Mouse (Mus musculus) inflammation-experienced regulatory T-cells (primary cell): Measurements from ENCODE around the gene Mymk. TPM values are rescaled to one million over a fixed set of nuclear protein-coding genes. Genes with fewer than 3 reads are reported as not detected.

ENCODE experiments used
- polyA plus RNA-seq, 2 experiments: library from polyadenylated mRNA; unstranded; fragments of 100-300 nt; shearing (Covaris generic); gene quantifications; one replicate each; pipeline ENCODE4 v1.2.1; 2017

Mymk gene
- polyA plus RNA-seq, result under 1 TPM in 1 of 2 experiments, not detected in 1; 0.23 TPM

GRCm38 (mm10) chr2:27071978-27072377, at the start of gene Mymk:
Gene Mymk, minus strand, starts transcription at chr2:27072179.

DNA sequence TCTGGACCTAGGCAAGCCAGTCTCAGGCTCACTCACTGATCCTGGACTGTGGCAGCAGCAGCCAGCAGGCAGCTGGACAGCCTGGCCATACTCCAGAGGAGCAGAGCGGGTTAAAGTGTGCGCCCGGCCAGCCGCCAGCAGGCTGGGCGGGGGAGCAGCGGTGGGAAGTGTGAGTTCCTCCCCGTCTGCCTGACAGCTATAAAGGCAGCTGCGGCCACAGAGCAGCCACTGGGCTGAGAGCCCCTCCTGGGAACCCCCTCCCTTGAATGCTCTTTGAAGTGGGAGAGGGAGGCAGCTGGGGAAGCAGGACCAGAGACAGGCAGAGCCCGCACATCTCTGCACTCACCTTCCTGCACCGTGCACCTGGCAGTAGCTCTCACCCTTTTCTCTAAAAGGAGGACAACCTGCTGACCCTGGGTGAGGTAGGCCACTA, 7.2 kb upstream of the Mymk start, which contains the start of gene Adamtsl2:
TSS of gene Adamtsl2 (plus strand) at position 228 of the 433 bp plus-strand sequence.

GRCm38 (mm10) chr2:27027618-27028436, 44.2 kb downstream of the Mymk start, which contains the start of gene Slc2a6:
Gene Slc2a6, minus strand, starts transcription at chr2:27027998.

Other genes with a start within 250 kb of the Mymk start
- gene Abo, start 207.2 kb downstream of the Mymk start, polyA plus RNA-seq, result under 1 TPM; 0.08 to 0.67 TPM
- gene Surf6, start 169.3 kb downstream of the Mymk start, polyA plus RNA-seq, result 10 to 100 TPM; 41.5 to 56.3 TPM
- gene Med22, start 161.5 kb downstream of the Mymk start, polyA plus RNA-seq, result 10 to 100 TPM; 24.8 to 38.2 TPM
- gene Rpl7a, start 161.4 kb downstream of the Mymk start, polyA plus RNA-seq, result 100 to 1,000 TPM; 214 to 236 TPM
- 10 to 100 TPM; 62.2 to 82.9 TPM for gene Surf2, start 155.8 kb downstream of the Mymk start, polyA plus RNA-seq
- gene Surf1, start 155.6 kb downstream of the Mymk start, polyA plus RNA-seq, result 100 to 1,000 TPM; 104 to 108 TPM
- gene Surf4, start 138.3 kb downstream of the Mymk start, polyA plus RNA-seq, result 100 to 1,000 TPM; 154 to 155 TPM
- gene Stkld1, start 138.1 kb downstream of the Mymk start, polyA plus RNA-seq, result under 1 TPM; 0.59 to 0.81 TPM
- 10 to 100 TPM; 68.1 to 86.2 TPM for gene Rexo4, start 107.8 kb downstream of the Mymk start, polyA plus RNA-seq
- gene Adamts13, start 98.8 kb downstream of the Mymk start, polyA plus RNA-seq, result under 1 TPM; 0.08 to 0.23 TPM
- gene Cacfd1, start 62.3 kb downstream of the Mymk start, polyA plus RNA-seq, result 10 to 100 TPM; 34.4 to 34.7 TPM
- gene Slc2a6, start 44.2 kb downstream of the Mymk start, polyA plus RNA-seq, result 1 to 10 TPM in 1 of 2 experiments, under 1 TPM in 1; 0.94 to 1.4 TPM
- gene Adamtsl2, start 7.2 kb upstream of the Mymk start, polyA plus RNA-seq, result under 1 TPM; 0.19 to 0.77 TPM
- gene Fam163b, start 70.3 kb upstream of the Mymk start, polyA plus RNA-seq, result under 1 TPM in 1 of 2 experiments, not detected in 1; 0.34 TPM
- 1 to 10 TPM in 1 of 2 experiments, not detected in 1; 1.0 TPM for gene Dbh, start 93.1 kb upstream of the Mymk start, polyA plus RNA-seq
- 10 to 100 TPM in 1 of 2 experiments, 1 to 10 TPM in 1; 3.3 to 11.3 TPM for gene Sardh, start 176.2 kb upstream of the Mymk start, polyA plus RNA-seq